Mouse (Mus musculus) adrenal gland, postnatal 36 days (tissue): ENCODE results near the gene Cldn10. TPM values are rescaled to one million over a fixed set of nuclear protein-coding genes. Genes with fewer than 3 reads are reported as not detected.

Source experiments
- DNase-seq, 2 experiments: peaks; one replicate each; pipeline ENCODE4 v3.0.0; 2021; ENCODE audit warnings: mixed read lengths in 1 of 2
- total RNA-seq, 2 experiments: library from RNA; stranded (reverse); gene quantifications; 2 replicates each; pipeline ENCODE4 v1.2.3; 2021

Gene Cldn10
- total RNA-seq, 2 experiments from 2014 or later, result 0.56 to 2.0 TPM

DNA sequence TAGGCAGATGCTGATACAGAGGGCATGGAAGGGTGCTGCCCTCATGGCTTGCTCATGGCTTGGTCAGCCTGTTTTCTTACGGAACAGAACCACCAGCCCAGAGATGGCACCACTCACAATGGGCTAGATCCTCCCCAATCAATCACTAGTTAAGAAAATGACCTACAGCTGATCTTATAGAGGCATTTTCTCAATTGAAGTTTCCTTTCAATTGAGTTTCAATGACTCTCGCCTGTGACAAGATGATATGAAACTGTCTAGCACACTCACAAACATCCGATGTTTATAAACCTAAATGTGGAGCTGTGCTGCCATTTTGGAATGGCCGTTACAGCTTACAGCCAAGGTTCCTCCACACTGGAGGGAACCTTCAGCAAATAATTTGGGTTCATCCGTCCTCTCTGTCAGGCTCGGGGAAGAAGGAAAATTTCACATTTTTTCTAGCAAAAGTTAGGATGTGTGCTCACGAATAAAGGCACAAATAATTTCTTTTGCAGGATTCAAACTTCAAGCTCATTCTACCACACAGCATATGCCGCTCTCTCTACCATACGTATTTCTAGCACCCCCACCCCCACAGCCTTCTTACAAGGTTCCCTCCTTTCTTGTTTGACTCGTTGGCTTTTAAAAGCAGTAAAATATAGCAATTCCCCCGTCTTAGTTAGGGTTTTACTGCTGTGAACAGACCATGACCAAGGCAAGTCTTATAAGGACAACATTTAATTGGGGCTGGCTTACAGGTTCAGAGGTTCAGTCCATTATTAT, 41.8 kb downstream of the Cldn10 start:
- no peak for DNase-seq

DNA sequence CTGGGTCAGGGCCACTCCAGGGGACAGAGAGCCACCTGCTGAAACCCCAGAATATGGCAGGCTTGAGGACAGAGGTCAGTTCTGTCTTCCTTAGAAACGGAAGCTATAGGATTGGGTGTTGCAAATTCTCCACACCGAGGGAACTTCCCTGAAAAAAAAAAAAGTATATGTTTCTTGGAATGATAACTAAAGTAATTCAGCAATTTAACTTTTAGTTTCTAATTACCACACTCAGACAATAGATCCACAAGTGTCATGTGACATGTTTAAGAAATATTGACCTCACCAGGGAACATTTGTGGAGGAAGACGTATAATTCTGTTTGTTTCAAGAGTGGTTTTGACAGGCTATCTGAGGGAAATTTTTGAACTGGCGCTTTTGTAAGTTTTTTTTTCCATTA, 43.9 kb downstream of the Cldn10 start:
- DNase-seq, result no peak

DNA sequence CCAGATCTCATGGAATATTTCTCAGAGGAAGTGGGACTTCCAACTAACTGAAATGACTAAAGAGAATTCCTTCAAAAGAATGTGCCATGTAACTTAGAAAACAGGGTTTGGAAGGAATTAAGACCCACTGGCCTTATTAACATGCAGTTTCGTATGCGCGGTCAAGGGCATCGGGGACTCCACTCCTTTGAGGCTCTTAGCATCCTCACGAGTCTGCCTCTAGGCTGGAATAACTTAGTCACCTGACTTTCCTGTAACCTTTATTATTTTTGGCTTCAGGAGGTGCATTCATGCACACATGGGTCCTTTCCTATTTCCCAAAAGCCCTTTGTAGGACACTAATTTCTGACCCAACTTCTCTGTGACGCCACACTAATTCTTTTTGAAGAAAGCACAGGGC, 45.5 kb downstream of the Cldn10 start:
- DNase-seq, result no peak

DNA sequence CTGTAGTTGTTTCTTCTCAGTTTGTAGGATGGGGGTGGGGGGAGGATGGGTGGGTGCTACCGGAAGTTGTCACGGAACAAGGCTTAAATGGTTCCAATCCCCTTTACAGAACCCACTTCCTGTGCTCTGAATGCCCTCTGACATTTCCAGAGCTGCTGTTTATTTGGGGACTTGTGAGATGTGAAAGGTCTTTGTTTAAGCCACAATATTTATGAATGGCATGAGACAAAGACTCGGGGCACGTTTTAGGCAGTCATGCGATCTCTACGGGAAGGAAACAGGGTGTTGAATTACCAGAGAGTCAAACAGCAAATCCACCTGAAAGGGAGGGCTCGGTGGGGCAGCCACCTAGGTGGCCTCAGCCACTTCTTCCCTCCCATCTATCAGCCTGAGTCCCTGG, 46.6 kb downstream of the Cldn10 start:
- no peak for DNase-seq

DNA sequence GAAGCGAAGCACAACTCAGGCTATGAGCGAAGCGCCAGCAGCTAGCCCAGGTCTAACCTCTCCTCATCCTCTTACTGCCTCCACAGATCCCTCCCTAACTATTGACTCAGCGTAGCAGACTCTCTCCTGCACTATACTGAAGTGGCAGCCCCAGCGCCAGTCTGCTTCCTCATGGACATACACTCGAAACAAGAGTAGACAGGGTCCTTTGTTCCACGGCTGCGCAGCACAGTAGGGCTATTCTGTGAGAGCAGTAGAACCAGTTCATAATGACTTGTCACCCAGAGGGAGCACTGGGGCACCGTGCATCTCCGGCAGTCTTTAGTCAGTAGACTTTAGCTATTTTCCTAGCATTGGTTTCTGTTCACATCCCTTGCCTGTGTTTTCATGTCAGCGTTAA, 48.4 kb downstream of the Cldn10 start:
- no peak for DNase-seq

DNA sequence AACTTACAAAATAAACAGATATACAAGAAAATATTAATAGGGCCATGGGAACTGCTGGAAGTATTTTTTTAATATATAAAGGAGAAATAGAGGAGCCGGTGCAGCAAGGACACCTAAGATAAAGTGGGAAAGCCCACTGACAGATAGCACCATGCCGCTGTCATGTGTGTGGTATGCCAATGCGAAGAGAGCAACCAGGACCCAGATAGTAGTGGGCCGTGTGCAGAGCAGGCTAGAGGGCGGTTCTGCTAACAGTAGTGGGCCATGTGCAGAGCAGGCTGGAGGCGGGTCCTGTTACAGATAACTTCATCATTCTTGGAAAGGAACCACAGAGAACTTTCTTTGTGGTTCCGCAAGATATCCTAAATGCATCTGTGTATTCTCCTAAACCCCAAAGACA, 49.0 kb downstream of the Cldn10 start:
- no peak for DNase-seq

DNA sequence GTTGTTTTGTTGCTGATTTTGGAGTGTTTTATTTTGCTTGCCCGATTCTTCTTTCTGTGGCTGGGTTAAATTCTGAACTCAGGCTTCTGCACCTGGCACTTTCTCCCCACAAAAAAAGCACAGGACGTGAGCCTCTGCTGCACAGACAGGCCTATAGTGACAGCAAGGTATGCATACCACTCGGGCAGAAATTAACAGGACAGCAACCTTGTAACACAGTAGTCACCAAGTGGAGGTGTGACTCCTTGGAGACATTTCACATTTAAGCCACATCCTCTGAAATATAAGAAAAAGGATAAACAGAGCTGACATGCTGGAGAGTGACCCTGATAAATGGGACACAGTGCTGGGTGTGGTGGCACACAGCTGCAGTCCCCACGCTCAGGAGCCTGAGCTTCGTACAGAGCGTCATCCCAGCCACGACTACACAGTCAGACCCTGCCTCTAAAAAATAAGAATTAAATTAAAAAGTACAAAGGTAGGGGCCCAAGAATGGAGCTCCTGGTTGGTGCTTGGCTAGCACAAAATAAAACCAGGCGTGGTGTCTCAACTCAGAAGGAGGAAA, 50.9 kb downstream of the Cldn10 start:
- no peak for DNase-seq

DNA sequence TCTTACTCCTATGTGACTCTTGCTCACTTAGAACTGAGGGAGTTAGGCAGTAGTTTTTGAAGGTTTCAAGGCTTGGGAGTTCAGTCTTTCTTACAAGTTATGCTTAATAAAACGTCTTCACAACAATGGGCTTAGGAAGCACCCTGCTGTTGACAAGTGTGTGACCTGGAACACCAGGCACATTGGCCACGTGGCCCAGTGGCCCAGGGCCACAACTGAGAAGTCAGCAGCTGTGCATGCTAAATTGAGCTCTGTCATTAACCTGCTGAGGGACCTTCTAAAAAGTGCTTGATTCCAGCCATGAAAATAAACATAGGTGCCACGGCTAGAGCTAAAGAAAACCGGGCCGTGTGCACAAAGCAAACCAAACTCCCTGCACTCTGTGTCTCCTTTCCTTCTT, 51.7 kb downstream of the Cldn10 start:
- DNase-seq, result no peak

DNA sequence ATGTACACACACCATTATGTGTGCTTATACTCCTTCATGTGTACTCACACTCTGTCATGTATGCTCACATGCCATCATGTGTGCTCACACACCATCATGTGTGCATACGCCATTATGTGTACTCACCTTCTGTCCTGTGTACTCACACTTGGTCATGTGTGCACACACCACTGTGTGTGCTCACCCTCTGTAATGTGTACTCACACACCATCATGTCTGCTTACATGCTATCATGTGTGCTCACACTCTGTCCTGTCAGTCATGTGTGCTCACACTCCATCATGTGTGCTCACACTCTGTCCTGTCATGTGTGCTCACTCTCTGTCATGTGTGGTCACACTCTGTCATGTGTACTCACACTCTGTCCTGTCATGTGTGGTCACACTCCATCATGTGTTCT, 52.3 kb downstream of the Cldn10 start:
- DNase-seq, result no peak

DNA sequence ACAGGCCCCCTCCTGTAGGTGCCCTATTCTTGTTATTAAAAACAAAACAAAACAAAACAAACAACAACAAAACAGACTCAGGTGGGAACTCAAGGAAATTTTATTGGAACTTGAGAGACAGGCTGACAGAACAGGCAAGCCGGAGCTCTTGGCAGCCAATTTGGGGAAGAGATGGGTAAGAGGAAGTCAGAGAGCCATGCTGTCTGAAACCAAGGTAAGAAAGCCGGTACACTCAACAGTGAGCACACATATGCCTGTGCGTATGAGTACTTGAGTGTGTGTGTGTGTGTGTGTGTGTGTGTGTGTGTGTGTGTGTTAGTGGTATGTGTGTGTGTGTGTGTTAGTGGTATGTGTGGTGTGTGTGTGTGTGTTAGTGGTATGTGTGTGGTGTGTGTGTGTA, 54.6 kb downstream of the Cldn10 start:
- DNase-seq, result no peak

DNA sequence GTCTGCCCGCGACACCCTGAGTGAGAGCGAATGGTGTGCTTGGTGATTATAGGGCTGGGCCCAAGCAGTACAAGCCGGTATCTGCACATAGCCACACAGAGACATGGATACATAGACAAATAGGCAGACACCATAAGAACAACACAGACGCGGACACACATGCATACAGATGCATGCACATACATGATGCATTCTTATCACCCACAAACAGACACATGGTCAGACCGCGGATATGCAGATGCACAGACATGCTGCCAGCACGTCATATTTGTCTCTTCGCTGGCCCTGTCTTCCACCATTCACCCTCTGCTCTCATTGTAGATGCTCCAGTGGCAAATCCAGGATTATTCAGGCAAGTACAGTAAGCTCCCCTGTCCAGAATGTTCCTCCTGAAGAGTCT, 59.1 kb downstream of the Cldn10 start:
- no peak for DNase-seq

DNA sequence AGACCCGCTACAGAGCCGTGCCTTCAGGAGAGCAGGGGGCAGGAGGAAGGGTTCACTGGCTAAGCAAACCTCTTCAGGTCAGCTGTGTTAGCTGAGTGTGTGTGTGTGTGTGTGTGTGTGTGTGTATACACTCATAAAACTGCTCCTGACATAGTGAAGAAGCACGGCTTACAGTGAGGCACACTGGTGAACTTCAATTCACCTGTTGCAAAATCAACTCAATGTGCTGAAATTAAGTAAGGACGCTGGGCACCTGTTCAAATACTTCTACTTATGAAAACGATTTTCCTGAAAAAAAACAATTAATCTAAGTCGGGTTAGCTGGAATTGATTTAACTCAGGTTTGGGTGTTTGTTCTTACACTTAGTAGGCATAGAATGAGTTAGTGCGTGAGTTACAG, 60.5 kb downstream of the Cldn10 start:
- no peak for DNase-seq

DNA sequence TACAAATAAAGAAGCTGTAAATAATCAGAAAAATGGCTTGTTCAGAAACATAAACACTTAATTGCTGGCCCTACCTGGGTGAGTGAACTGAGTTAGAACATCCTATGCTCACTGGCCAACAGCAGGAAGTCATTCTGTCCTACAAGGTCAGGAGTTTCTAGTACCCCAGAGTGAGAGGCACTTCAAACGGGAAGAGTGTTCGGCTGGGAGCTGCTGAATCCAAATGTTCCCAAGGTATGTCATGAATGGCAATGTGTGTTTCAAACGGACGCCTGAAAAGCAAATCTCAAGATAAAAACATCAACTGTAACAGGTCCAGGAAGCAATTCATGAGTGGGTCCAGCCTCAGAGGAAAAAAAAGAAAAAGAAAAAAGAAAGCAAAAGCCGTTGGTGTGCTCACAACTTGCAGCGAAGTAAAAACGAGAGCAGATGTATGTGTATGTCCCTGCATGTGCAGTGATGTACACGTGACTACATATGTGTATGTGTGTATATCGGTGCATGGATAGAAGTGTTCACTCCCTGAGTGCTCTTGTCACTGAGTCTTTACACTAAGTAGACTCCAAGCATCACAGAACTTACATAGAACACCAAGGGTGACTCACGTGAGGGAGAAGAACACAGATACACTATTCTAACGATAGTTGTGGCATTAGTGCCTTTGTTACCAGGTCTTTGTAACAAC, 62.4 kb downstream of the Cldn10 start:
- no peak for DNase-seq

DNA sequence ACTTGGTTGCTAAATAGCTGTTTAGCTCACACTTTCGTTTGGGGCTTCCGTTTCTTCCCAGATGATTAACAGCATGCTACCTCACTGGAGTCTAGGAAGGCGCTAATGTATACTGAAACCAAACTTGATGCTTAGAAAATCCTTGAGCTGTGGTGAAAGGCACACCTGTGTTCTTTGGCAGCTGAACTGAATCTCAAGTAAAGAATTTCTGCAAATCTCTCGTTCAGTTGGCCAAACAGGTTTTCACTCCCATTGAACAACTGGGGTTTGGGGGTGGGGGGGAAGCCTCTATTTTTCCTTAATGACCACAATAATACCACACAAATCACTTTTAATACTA, 63.0 kb downstream of the Cldn10 start:
- no peak for DNase-seq

DNA sequence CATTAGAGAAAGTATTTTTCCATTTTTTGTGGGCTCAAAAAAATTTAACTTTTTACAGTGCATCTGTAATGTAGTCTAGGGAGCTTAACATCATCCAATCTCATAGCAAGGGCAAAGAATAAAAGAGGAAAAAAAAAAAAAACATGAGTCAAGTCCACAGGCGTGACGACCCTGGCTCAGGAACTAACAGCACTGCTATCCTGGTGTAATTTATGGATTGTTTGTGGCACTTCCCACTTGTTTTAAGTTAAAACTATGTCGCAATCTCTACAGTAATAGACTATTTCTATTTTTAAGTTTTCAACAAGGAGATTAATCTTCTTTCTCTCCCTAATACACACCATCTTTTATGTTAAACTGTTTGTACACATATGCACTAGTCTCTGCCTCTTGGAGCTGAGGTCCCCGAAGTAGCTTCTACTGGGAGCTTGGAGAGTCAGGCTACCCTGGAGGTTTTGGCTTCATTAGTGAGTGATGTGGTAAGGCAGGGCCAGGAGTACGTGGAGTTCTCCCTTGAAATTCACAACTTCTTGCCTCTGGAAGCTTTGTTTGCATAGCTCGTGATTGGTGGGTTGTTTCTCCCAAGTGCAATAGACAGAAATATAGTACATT, 63.9 kb downstream of the Cldn10 start:
- no peak for DNase-seq

DNA sequence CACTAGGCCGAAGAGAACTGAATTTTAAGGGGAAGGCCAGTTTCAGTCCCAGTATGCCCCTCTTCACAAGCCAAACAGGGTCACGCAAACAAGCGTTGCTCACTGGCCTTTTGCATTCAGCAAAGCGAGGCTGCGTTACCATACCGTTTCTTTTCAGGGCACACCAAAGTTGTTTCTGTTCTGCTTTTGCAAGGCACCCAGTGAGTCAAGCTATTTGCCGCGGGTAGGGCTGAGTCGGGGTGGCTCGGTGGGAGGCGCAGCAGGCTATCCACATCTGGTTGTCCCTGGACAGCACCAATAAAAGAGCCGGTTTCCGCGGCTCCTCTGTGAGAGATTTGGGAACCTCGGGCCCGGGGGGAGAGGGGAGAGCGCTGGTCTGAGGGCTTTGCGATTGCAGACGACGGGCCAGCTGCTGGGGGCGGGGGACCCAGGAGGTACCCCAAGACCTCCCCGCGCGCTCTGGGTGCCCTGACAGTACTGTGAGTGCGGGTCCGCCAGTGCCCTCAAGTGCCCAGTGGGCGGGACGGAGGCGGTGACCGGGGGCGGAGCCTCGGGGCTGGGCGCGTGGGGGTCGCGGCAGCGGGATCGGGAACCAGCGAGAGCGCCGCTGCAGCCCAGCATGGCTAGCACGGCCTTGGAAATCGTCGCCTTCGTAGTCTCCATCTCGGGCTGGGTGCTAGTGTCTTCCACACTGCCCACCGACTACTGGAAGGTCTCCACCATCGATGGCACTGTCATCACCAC, 66.8 kb downstream of the Cldn10 start:
- peak; percentile 71 to 74 for DNase-seq

DNA sequence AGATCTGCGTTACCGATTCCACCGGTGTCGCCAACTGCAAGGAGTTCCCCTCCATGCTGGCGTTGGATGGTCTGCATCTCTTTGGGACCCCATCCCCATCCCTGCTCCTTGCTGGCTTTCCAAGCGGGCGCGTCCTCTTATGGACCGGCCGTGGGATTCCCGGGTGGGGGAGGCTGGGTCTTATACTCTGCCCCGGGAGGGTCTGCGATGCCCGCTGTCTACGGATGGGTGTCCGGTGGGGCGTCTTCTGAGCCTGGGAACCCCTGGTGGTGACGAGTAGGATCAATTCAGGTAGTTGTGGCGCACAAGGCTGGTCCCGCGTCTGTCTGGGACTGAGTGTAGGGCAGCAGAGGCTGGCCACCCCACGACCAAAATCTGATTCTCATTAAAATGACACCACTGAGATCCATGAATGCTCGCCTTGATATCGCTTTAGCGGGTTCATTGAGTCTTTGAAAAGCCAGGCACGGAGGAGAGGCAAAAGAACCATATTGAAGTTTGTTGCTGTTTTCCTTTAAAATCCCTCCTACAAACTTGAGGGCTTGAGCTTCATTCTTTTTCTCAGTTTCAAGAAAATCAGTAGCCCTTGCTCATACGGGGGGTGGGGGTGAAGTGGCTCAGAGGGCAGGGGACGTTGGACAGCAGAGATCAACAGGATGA, 67.6 kb downstream of the Cldn10 start:
- DNase-seq, result no peak

DNA sequence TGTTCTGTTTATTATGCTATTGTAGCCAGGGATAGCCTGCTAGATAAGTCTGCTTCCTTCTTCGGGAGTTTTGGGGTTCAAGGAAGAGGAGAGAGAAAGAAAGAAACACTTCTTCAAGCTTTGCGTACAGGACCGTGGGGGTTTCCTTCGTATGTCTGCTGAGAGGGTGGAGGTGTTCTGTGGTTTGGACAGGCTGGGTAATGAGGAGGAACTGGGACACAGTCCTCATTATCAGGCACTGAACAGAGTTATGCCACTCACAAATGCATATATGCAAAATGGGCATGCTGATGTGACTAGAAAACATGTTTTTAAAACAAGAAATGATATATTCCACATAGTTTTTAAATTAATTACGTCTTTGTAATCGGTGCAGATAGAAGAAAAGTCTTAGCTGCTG, 68.9 kb downstream of the Cldn10 start:
- no peak for DNase-seq

DNA sequence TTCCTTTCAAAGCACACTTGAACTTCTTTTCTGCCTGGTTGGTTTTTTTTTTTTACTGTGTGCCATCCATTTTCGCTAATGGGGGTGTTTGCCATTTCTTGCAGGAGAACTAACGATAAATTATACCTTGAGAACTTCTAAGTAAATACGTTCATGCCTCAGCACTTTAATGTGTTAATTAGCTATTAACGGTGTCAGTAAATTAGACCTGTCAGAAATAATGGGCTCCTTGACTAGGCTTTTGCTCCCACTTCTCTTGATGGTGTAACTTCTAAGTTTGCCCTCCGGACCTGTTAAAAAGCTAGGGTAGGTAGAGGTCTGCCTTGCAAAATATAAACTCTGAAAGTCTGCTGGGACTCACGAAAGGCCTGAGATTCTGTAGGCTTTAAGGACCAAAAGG, 70.6 kb downstream of the Cldn10 start:
- no peak for DNase-seq

DNA sequence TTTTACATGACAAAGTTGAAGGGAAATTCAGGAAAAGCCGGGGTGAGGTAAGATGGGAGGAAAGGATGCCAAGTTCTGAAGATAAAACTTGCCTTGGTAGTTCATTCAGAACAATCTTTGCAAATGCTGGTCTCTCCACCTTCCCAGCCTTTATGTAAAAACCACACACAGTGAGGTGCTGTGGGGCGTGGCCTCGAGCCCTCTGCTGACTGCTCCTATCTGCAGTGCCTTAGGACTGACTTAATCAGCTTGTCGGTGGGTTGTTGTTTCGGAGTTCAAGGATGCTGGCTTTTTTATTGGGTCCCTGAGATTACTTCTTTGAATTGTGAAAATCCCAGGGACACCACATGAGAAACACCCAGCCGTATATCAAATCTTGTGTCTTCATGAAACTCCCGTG, 74.5 kb downstream of the Cldn10 start:
- DNase-seq, result no peak

DNA sequence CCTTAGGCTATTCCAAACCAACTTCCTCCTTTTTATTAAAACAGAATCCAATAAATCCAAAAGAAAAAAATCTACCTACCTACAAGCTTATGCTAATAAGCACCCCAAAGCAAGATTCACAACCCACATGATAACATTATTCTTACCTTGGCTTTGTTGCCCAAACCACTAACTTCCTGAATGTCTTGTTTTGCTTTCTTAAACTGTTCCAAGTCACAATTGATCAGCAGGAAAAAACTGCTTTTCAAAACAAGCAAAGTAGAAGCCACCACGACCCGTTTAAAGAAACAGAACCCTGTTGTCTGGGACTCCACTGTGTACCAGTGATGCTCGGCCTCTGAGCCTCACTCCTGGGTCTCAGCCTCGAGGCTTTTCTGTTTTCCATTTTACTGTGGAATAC, 77.2 kb downstream of the Cldn10 start:
- no peak for DNase-seq
